Mouse (Mus musculus): ENCODE results near the gene Dglucy.

DNA sequence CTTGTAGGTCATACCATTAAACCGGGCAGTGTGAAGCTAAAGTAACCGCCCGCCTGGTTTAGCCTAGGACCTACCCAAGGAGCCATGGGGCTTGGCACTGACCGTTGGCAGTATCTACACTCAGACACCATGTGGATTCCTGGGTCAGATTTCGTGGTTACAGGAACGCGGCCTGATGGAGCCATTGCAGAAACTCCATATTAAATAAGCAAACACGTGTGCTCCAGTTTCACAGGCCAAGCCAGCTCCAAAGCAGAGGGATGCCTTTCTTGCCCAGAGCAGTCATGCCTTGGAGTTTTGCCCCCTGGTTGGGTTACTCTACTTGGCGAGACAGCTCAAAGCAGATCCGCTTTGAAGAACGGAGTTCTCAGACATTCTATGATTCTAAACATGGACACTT lies 31.7 kb downstream of the Dglucy start:
- TF ChIP-seq CTCF (IDR thresholded peaks at IDR 0.05; ENCODE audit: low read depth, low read length): no peak
- TF ChIP-seq POLR2A (IDR thresholded peaks at IDR 0.05; ENCODE audit: insufficient read depth, low read length): no peak

All from ES-Bruce4 (cell line).